Mouse (Mus musculus): Measurements from ENCODE around the gene Grk5. TPM values are rescaled to one million over a fixed set of nuclear protein-coding genes. Genes with fewer than 3 reads are reported as not detected.
A peak's percentile ranks its signal among the peaks of the same experiment; 100 is the strongest.

Grk5 gene
- total RNA-seq, 2 experiments from 2014 or later: 15.6 to 15.9 TPM

DNA sequence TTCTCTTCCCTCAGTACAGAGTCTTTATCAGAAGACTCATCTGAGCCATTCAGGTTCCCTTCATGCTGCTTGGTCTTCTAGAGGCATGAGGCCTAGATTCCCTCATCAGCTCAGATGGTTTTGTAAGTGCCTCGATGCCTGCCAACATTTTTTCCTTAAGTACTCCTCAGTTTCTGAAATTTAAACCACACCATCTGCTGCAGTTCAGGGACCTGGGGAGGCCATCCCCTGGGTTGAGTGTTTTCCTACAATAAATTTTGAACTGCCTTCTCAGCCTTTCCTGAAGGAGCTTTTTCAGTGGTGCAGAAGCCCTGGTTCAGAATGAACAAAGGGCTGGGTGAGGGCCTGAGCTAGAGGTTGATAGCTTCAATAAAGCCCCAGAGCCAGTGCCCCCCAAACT, 159.9 kb downstream of the Grk5 start:
- no peak for DNase-seq (ENCODE audit: low spot score in 2 of 2)
- intact Hi-C loops (cut with DNase I): no loop called here

GRCm38 (mm10) chr19:61051151-61051550, 161.6 kb downstream of the Grk5 start:
- no peak for DNase-seq (ENCODE audit: low spot score in 2 of 2)
- intact Hi-C loops (cut with DNase I): no loop called here

- no peak for DNase-seq (ENCODE audit: low spot score in 2 of 2)
- intact Hi-C loops (cut with DNase I): no loop called here
Observed at GRCm38 (mm10) chr19:61052008-61052407, 162.5 kb downstream of the Grk5 start.

DNA sequence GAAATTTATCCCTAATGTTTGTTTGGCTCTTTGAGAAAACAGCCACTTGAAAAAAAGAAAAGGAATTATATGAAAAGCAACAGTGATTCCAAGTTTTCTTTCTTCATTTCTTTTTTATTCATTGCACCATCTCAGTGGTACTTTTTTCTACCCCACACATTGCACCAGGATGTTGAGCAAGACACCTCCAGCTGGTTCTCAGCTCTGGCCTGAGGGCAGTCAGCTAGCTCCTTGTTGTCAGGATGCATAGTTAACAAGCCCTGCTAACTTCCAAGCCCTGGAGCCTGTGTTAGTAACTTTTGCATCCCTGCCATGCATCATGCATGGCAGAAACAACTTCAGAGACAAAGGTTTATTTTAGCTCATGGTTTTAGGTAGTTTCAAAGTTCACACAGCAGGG, 163.2 kb downstream of the Grk5 start:
- no peak for DNase-seq (ENCODE audit: low spot score in 2 of 2)
- intact Hi-C loops (cut with DNase I): no loop called here

GRCm38 (mm10) chr19:61056783-61057410, 167.3 kb downstream of the Grk5 start:
- intact Hi-C loops (cut with DNase I): no loop called here
- DNase-seq (ENCODE audit: low spot score in 2 of 2): no peak

- no peak for DNase-seq (ENCODE audit: low spot score in 2 of 2)
- intact Hi-C loops (cut with DNase I): no loop called here
Observed at GRCm38 (mm10) chr19:61057581-61057980, 168.0 kb downstream of the Grk5 start.

GRCm38 (mm10) chr19:61064386-61064785, 174.8 kb downstream of the Grk5 start:
- intact Hi-C loops (cut with DNase I): no loop called here
- no peak for DNase-seq (ENCODE audit: low spot score in 2 of 2)

DNA sequence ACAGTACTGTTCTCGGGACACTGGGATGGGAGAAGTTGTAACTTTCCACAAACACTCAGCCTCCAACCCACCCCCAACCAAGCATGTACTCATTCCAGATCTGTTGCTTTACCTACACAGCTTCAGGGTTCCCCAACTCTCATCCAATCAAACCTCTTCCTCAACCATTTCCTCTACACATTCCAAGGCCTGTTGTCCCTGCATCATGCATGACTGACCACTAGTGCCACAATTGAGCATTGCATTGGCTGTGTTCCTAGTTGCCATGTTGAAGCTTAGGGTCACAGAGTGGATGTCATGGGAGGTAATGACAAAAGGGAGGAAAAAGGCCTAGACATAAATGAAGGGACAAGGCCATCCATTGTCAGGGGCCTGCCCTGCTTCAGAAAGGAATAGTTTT, 175.5 kb downstream of the Grk5 start:
- no peak for DNase-seq (ENCODE audit: low spot score in 2 of 2)
- intact Hi-C loops (cut with DNase I): no loop called here

DNA sequence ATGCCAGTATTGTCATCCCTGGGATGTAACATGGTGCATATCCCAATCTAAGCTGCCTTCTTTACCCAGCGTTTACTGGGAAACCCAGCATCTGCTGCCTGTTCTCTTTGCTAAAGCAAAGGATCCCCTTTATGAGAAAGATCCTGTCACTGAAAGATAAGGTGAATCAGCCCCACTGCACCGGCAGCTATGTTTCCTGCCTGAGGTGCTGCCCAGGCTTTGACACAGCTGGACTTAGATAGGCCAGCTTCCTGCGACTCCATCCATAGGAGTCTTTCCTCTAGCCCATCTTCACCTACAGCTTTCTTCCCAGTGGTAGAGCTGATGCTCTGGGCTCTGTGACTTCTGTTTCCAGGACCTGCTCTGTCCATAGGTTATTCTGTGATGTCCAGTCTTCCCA, 189.1 kb downstream of the Grk5 start:
- no peak for DNase-seq (ENCODE audit: low spot score in 2 of 2)
- intact Hi-C loops (cut with DNase I): no loop called here

GRCm38 (mm10) chr19:61080251-61080749, 190.8 kb downstream of the Grk5 start:
- intact Hi-C loops (cut with DNase I): no loop called here
- no peak for DNase-seq (ENCODE audit: low spot score in 2 of 2)

- no peak for DNase-seq (ENCODE audit: low spot score in 2 of 2)
- intact Hi-C loops (cut with DNase I): no loop called here
Observed at GRCm38 (mm10) chr19:61083006-61083405, 193.5 kb downstream of the Grk5 start.

DNA sequence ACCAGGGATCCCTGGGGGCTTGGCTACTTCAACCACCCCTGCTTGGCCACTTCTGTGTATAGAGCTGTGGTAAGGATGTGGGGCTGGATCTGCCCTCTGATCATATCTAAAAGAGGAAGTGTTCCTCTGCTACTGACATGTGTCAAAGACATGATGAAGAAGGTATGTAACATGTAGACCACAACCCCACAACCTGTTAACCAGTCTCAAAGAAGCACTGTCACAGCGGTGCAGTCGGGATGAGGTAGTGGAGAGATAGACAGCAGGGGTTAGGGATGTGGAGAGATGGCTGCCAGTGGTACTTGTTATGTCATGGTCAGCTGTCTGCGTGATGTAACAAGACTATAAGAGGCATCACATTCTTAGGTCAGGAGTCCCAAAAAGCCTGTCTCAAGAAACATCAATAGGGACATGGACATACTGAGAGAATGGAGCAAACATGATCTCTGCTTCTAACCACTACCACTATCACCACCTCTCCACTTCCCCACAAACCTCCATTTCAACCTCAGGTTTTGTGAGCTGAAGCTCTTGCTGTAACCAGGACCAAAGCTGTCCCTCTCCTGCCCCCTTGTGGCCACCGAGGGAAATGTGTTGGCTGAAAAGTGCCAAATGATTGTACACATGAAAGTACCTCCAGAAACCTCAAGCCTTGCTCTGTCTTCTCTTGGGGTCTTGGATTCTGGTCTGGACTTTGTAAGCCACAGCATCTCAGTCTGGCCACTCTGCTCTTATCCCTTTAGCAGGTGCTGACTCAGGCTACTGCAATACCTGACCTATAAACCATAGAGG, 194.8 kb downstream of the Grk5 start:
- intact Hi-C loops (cut with DNase I): loop anchor here (2.0 kb wide), 1 partner anchor 196 kb away; the partner anchor contains the start of gene Grk5

GRCm38 (mm10) chr19:61085217-61085616, 195.7 kb downstream of the Grk5 start:
- DNase-seq (ENCODE audit: low spot score in 2 of 2): no peak
- intact Hi-C loops (cut with DNase I): loop anchor here (2.0 kb wide), 1 partner anchor 196 kb away; the partner anchor contains the start of gene Grk5

More for the DNA sequence above, 194.8 kb downstream of the Grk5 start:
- DNase-seq (ENCODE audit: low spot score in 2 of 2): peak; percentile 83 to 88

DNA sequence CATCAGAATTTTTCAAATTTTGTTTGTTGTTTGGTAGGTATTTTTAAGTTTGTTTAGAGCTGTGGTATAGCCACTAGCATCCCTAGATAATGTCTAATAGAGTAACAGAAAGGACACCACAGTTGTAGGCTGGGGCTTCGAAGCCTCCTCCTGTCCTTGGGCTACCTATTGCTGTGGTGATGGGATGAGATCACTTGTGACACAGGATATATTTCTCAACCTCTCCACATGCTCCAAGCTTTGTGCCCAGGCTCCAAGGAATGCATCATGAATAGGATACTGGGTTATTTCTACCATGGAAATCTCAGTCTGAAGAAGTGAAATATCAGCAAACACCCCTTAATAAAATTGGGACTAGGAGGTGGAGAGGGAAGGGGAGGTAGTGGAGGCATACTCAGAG, 198.2 kb downstream of the Grk5 start:
- intact Hi-C loops (cut with DNase I): no loop called here
- no peak for DNase-seq (ENCODE audit: low spot score in 2 of 2)

- intact Hi-C loops (cut with DNase I): no loop called here
- no peak for DNase-seq (ENCODE audit: low spot score in 2 of 2)
Observed at GRCm38 (mm10) chr19:61089001-61089400, 199.5 kb downstream of the Grk5 start.

DNA sequence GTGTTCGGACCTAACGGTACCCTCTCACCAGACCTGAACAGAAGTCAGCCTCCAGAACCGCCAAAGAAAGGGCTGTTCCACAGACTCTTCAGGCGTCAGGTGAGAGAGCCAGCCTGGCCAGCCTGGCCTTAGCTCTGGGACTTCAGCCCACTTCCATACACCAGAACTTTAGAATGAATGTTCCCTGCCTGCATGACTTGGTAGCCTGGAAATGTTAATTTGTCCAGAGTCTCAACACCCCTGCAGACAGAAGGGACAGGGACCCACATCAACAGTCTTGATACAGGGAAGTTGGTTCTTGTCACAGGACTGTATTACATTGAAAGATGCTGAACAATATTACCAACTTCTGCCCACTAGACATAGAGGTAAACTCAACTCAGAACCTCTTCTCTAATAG, 201.0 kb downstream of the Grk5 start:
- DNase-seq (ENCODE audit: low spot score in 2 of 2): no peak
- intact Hi-C loops (cut with DNase I): no loop called here

GRCm38 (mm10) chr19:61096776-61097175, 207.2 kb downstream of the Grk5 start:
- no peak for DNase-seq (ENCODE audit: low spot score in 2 of 2)
- intact Hi-C loops (cut with DNase I): no loop called here

- DNase-seq (ENCODE audit: low spot score in 2 of 2): no peak
- intact Hi-C loops (cut with DNase I): no loop called here
Observed at GRCm38 (mm10) chr19:61097764-61098163, 208.2 kb downstream of the Grk5 start.

- intact Hi-C loops (cut with DNase I): no loop called here
- DNase-seq (ENCODE audit: low spot score in 2 of 2): no peak
Observed at GRCm38 (mm10) chr19:61110184-61110583, 220.6 kb downstream of the Grk5 start.

DNA sequence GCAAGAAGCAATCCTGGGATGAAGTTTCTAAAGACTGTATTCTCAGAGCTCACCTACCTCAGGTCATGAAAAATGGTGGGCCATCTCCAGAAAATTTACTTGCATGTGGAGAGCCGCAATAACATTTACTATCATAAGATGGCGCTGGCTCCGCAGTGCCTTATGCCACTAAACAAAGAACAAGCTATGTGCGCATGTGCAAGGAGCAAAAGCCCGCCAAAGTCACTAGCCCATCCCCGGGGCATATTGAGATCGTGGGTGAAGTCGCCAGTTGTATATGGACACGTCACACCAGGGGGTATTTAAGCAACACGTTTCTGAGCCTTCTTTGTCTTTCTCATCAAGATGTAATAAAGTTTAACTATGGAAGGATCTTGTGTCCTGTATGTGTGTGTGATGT, 241.5 kb downstream of the Grk5 start:
- intact Hi-C loops (cut with DNase I): no loop called here
- DNase-seq (ENCODE audit: low spot score in 2 of 2): no peak

GRCm38 (mm10) chr19:61138655-61139054, 249.1 kb downstream of the Grk5 start:
- no peak for DNase-seq (ENCODE audit: low spot score in 2 of 2)
- intact Hi-C loops (cut with DNase I): no loop called here

Measured in left cerebral cortex, postnatal 36 days (tissue).